Mouse (Mus musculus) hindbrain, embryonic 11.5 days (tissue): ENCODE measurements around the gene Selenos. TPM values are rescaled to one million over a fixed set of nuclear protein-coding genes. Genes with fewer than 3 reads are reported as not detected.
"Not testable (repeated sequence)": the region's sequence is repeated elsewhere in the genome, so short reads cannot be mapped to it uniquely, and the experiment has no call there.

ENCODE experiments used
- ATAC-seq: fragments of 200-750 bp; cut with Nextera tagmentation; 2 replicates; pipeline ENCODE4 v1.8.0; 2017; ENCODE audit warnings: mild to moderate bottlenecking, moderate TSS enrichment, moderate library complexity; ENCODE audit not compliant: low FRiP score
- DNase-seq: peaks from one replicate; pipeline ENCODE4 v3.0.0-alpha.2; 2015; ENCODE audit warnings: low spot score
- H3K27ac ChIP-seq: fragments of 300-500 bp; sonication (generic); 2 replicates; pipeline ENCODE4 v1.5.1; 2014; ENCODE audit warnings: mild to moderate bottlenecking, low read depth, low read length
- H3K27me3 ChIP-seq: fragments of 300-500 bp; sonication (generic); 2 replicates; pipeline ENCODE4 v1.6.1; 2014; ENCODE audit warnings: mild to moderate bottlenecking, low read length, moderate library complexity, mixed read lengths; ENCODE audit not compliant: control insufficient read depth, insufficient read depth
- H3K36me3 ChIP-seq: fragments of 300-500 bp; sonication (generic); 2 replicates; pipeline ENCODE4 v1.6.1; 2014; ENCODE audit warnings: mild to moderate bottlenecking, low read length, moderate library complexity, mixed read lengths; ENCODE audit not compliant: control insufficient read depth, insufficient read depth
- H3K4me1 ChIP-seq: fragments of 300-500 bp; sonication (generic); replicated peaks from 2 replicates; pipeline ENCODE4 v1.6.1; 2014; ENCODE audit warnings: low read length, mixed read lengths; ENCODE audit not compliant: control insufficient read depth, insufficient read depth
- H3K4me2 ChIP-seq: fragments of 300-500 bp; sonication (generic); replicated peaks from 2 replicates; pipeline ENCODE4 v1.6.1; 2014; ENCODE audit warnings: mild to moderate bottlenecking, low read depth, low read length
- H3K4me3 ChIP-seq: fragments of 300-500 bp; sonication (generic); 2 replicates; pipeline ENCODE4 v1.5.1; 2014; ENCODE audit warnings: low read depth, low read length
- H3K9ac ChIP-seq: fragments of 300-500 bp; sonication (generic); 2 replicates; pipeline ENCODE4 v1.6.1; 2014; ENCODE audit warnings: low read depth, low read length
- H3K9me3 ChIP-seq: fragments of 300-500 bp; sonication (generic); 2 replicates; pipeline ENCODE4 v1.6.1; 2016; ENCODE audit warnings: low read length; ENCODE audit not compliant: control insufficient read depth
- WGBS: fragments of 180-500 bp; shearing (Covaris S2); extraction: QIAGEN DNeasy Blood & Tissue Kit; methylation state at CpG from one replicate; pipeline ENCODE4 v1.1.7; 2014; 5-methylcytosine and 5-hydroxymethylcytosine counted together
- polyA plus RNA-seq: library from polyadenylated mRNA; unstranded; fragments of >200 nt; fragmentation: Nextera tagmentation; extraction: Ambion mirVana; gene quantifications from 2 replicates; pipeline ENCODE4 v1.2.1, GENCODE M21; 2014

Gene Selenos
- polyA plus RNA-seq, 1 experiment from 2014 or later, result 88.2 TPM

DNA sequence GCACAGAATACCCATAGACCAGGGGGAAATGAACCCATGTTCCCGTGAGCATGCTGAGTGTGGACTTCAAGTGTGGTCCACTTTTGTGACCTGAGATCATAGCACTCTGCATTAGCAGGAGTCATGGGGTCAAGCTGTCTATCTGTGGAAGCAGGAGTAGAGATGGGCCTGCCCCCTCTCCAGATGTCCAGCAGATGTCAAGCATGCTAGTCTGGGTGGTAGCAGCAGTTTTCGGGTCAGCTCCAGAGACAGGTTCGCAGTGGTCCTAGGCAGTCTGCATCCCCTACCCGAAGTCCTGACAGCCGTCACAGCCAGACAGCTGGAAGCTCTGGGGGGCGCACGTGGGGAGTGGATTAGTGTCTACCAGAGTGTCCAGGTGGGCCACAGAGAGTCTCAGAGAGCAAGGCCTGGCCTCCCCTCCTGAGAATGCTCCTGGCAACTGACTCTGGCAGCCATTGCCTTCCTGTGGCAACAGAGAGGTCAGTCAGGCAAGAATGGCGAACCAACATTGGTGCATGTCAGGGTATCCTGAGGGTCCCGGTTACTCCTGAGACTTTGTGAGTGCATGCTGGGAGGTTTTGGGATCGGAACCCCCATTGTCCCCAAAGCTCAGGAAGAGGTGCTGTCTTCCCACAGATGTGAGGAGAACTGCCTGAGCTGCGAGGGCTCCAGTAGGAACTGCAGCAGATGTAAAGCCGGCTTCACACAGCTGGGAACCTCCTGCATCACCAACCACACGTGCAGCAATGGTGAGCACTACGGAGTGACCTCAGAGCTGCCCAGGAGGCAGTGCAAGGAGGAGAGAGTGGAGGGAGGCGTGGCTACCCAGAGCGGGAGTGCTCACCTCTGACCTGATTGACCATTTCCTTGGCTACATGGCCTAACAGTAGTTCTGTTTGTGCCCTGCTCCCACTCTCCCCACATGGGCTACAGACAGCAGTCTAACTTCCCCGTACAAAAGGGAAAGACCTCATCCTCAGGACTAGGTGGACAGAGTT lies 32.2 kb upstream of the Selenos start:
- H3K4me1 ChIP-seq, result 0 out of 2 replicates have a peak, but pooled peaks cover 2% of the 10 kb centered on the region

DNA sequence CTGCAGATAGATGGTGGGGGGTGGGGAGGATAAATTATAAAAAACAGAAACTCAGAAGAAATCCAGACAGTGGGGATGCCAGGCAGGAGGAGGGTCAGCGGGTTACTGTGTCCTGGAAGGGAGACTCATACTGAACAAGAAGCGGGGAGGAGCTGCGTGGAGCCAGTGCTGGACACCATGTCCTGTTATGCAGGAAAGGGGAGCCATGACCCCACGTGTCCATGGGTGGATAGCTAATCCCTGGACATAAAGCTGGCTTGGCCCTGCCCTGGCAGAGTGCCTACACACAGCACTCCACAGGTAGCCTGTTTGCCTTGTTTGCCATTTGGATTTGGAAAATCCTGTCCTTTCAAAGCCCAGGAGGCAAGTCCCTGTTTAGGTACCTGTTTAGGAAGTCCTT lies 31.5 kb upstream of the Selenos start:
- no peak overlapping the region for H3K27ac ChIP-seq
- no peaks in the 10 kb centered on the region for H3K36me3 ChIP-seq
- DNase-seq (no peak), ATAC-seq (no peak)
- H3K27me3 ChIP-seq, result 0 out of 2 replicates have a peak, but pooled peaks cover 2% of the 10 kb centered on the region
- H3K9ac ChIP-seq, result no peak overlapping the region
- 74% methylated on average over 4 of the region's 4 CpGs for WGBS
- 0 out of 2 replicates have a peak, but pooled peaks cover 2% of the 10 kb centered on the region for H3K4me1 ChIP-seq
- H3K4me3 ChIP-seq, result no peak overlapping the region
- no peaks in the 10 kb centered on the region; the same call in 1 of the 2 replicates for H3K9me3 ChIP-seq
- H3K4me2 ChIP-seq, result no peak overlapping the region

More for the DNA sequence above, 32.2 kb upstream of the Selenos start:
- ATAC-seq (no peak), DNase-seq (no peak)
- Histone ChIP-seq H3K9ac (no peak overlapping the region), H3K27me3 (0 out of 2 replicates have a peak, but pooled peaks cover 2% of the 10 kb centered on the region), H3K4me3 (no peak overlapping the region), H3K36me3 (no peaks in the 10 kb centered on the region), H3K9me3 (no peaks in the 10 kb centered on the region), H3K4me2 (no peak overlapping the region), H3K27ac (no peak overlapping the region)
- 51% methylated on average over 17 of the region's 17 CpGs for WGBS

DNA sequence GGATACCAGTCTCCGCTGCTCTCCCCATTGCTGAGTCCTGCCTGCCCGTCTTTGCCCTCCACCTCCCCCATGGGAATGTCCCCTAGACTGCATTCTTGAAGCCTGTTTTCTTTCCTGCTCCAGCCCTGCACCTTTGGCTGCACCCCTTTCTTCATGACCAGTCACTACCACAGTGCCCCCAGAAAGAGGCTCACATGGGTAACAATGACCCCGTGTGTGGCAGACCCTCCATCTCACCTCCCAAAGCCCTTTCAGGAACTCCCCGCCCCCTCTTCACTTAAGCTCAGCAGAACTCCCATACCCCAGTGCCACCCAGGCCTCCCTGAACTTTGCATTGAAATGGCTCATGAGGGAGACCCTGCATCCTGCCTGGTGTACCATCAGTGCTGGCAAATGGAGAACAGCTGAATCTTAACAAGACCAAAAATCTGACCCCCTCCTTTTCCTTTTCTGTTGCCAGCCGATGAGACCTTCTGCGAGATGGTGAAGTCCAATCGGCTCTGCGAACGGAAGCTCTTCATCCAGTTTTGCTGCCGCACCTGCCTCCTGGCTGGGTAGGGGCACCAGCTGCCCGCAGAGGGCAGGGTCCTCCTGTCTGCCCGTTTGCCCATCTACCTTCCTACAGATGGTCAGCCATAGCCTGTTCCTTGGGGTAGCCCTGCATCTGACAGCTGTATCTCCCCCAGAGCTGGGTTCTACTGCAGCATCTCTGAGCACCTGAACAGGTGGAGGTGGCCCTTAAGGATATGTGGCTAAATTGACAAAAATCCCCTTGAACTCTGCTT lies 30.8 kb upstream of the Selenos start:
- 0 out of 2 replicates have a peak, but pooled peaks cover 2% of the 10 kb centered on the region for H3K27me3 ChIP-seq
- H3K4me3 ChIP-seq, result no peak overlapping the region
- no peaks in the 10 kb centered on the region for H3K36me3 ChIP-seq
- H3K9ac ChIP-seq, result no peak overlapping the region
- H3K4me2 ChIP-seq, result no peak overlapping the region
- H3K4me1 ChIP-seq, result 0 out of 2 replicates have a peak, but pooled peaks cover 2% of the 10 kb centered on the region
- no peak overlapping the region for H3K27ac ChIP-seq
- WGBS, result 83% methylated on average over 12 of the region's 12 CpGs
- no peaks in the 10 kb centered on the region; the same call in 1 of the 2 replicates for H3K9me3 ChIP-seq
- ATAC-seq, result no peak
- DNase-seq, result no peak

DNA sequence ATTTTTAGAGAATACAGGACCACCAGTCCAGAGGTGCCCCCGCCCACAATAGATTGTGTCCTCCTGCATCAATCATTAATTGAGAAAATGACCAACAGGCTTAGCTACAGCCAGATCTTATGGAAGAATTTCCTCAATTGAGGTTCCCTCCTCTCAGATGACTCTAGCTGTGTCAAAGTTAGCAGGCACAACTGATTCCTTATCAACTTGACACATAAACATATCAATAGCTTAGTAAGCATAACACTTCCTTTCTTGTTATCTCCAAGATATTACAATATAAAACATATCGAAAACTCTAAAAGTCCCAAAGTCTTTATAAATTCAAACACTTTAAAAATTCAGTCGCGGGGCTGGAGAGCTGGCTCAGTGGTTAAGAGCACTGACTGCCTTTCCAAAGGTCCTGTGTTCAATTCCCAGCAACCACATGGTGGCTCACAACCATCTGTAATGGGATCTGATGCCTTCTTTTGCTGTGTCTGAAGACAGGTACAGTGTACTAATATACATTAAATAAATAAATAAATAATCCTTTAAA lies 25.4 kb upstream of the Selenos start:
- Histone ChIP-seq H3K36me3 (no peaks in the 10 kb centered on the region), H3K27me3 (no peaks in the 10 kb centered on the region), H3K9ac (no peak overlapping the region), H3K9me3 (no peaks in the 10 kb centered on the region; the same call in 1 of the 2 replicates), H3K4me3 (no peak overlapping the region), H3K4me2 (no peak overlapping the region), H3K4me1 (no peaks in the 10 kb centered on the region), H3K27ac (no peak overlapping the region)
- no peak for DNase-seq
- no peak for ATAC-seq
- 88% methylated on average over 4 of the region's 4 CpGs for WGBS

DNA sequence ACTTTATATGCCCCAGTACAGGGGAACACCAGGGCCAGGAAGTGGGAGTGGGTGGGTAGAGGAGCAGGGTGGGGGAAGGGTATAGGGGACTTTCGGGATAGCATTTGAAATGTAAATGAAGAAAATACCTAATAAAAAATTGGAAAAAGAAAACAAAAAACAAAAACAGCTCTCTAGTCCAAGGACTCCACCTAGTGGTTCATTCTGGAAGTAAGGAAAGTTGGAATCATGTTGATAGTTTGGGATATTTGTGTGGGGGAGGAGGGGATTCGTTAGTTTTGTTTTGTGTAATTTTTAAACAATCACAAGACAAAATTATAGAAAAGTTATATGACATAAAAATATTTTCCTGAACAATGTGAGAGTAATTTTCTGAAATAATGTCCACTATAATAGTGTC lies 24.1 kb upstream of the Selenos start:
- not testable (repeated sequence) for H3K36me3 ChIP-seq, ATAC-seq, H3K9ac ChIP-seq, H3K4me2 ChIP-seq, H3K4me1 ChIP-seq, H3K27ac ChIP-seq, H3K9me3 ChIP-seq, H3K27me3 ChIP-seq, H3K4me3 ChIP-seq
- WGBS, result 15% methylated on average over 2 of the region's 2 CpGs
- DNase-seq, result peak; percentile 64

DNA sequence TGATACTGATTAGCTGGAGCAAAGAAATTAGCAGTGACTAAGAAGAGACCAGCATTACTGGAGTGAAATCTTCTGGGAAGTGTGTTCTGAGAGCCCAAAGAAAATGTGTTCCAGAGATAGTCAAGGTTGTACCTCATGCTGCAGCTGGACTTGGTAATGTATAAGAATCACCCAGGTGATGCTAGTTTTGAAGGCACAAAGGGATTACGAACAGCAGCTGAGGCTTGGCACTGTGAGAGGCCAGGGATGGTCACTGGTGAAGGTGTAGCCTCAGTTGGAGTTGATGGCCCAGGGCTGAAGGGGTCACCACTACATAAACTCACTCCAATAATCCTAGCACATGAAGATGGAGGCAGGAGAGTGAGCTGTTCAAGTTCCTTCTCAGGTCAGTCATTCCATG lies 20.7 kb upstream of the Selenos start, which contains the start of gene Snrpa1:
Gene Snrpa1, plus strand, starts transcription at position 301 of the 400 bp plus-strand sequence.
- H3K4me3 ChIP-seq, result peak within 1 kb of the TSS; percentile 97
- no peak within 1 kb of the TSS for H3K27ac ChIP-seq
- peak within 1 kb of the TSS; percentile 86 for H3K9ac ChIP-seq
- no peaks in the 10 kb centered on the region for H3K9me3 ChIP-seq
- WGBS, result 88% methylated on average over 1 of the region's 1 CpGs
- H3K4me2 ChIP-seq, result peak within 1 kb of the TSS; percentile 75
- no peaks in the 10 kb centered on the region; the same call in 1 of the 2 replicates for H3K4me1 ChIP-seq
- DNase-seq (no peak), ATAC-seq (no peak)
- no peaks in the 10 kb centered on the region for H3K27me3 ChIP-seq
- H3K36me3 ChIP-seq, result no peaks in the 10 kb centered on the region

DNA sequence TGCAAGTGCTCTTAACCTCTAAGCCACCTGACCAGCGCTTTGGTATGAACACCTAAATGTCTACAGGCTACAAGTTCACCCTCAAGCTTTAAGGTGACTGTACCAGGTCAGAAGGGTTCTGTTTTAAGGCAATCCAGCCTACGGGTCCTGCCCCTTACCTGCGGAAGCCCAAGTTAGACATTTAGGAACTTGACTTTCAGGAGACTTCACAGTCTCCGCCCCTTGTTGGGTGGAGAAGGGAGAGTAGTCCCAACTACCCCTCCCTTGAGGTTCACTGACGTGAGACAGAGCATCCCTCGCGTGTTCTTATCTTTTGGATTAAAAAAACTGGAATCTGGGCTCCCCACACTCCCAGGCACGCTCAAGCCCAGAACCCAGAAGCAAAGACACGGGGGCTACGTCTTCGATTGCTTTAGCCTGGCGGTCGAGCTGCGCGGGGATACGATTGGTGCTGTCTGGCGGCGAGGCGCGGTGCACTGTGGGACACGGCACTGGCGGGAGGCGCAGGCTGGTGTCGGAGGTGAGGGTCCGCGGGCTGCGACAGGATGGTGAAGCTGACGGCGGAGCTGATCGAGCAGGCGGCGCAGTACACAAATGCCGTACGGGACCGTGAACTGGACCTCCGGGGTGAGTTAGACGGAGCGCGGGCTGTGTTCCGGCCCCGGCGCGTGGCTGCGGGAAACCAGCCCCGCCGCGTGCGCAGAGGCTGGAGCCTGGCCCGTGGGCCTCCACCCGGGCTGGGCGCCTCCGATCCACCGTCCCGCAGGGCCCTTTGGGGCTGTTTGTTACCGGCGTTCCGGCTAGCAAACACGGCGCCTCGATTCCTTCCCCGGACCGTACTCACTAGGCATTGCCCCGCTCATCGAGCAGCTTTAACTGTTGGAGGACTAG lies 19.1 kb upstream of the Selenos start:
- Histone ChIP-seq H3K4me2 (peak overlapping the region; percentile 75), H3K9me3 (no peaks in the 10 kb centered on the region), H3K4me1 (no peaks in the 10 kb centered on the region; the same call in 1 of the 2 replicates), H3K27me3 (no peaks in the 10 kb centered on the region), H3K27ac (peak overlapping the region; percentile 53), H3K4me3 (peak overlapping the region; percentile 97), H3K9ac (peak overlapping the region; percentile 86), H3K36me3 (no peaks in the 10 kb centered on the region)
- ATAC-seq (peak; percentile 93), DNase-seq (peak; percentile 91)
- WGBS, result under 1% methylated on average over 63 of the region's 64 CpGs
